Mouse (Mus musculus) CH12.LX (cell line): ENCODE data around the gene Bysl.
"Not testable (repeated sequence)": the region's sequence is repeated elsewhere in the genome, so short reads cannot be mapped to it uniquely, and the experiment has no call there.

Source experiments
- CTCF ChIP-seq, 2 experiments: IDR thresholded peaks in 1 of 2; conservative IDR thresholded peaks in 1 of 2; 2 replicates each; pipeline ENCODE4 v1.5.1; 2011 to 2012; ENCODE audit warnings: low read depth in 2 of 2, low read length in 2 of 2, improper control_type of control experiment in 1 of 2, inconsistent platforms in 1 of 2, mild to moderate bottlenecking in 1 of 2, moderate library complexity in 1 of 2
- POLR2A ChIP-seq: IDR thresholded peaks from 2 replicates; pipeline ENCODE4 v1.6.1; 2011; ENCODE audit warnings: low read depth, mild to moderate bottlenecking, improper control_type of control experiment, low read length

DNA sequence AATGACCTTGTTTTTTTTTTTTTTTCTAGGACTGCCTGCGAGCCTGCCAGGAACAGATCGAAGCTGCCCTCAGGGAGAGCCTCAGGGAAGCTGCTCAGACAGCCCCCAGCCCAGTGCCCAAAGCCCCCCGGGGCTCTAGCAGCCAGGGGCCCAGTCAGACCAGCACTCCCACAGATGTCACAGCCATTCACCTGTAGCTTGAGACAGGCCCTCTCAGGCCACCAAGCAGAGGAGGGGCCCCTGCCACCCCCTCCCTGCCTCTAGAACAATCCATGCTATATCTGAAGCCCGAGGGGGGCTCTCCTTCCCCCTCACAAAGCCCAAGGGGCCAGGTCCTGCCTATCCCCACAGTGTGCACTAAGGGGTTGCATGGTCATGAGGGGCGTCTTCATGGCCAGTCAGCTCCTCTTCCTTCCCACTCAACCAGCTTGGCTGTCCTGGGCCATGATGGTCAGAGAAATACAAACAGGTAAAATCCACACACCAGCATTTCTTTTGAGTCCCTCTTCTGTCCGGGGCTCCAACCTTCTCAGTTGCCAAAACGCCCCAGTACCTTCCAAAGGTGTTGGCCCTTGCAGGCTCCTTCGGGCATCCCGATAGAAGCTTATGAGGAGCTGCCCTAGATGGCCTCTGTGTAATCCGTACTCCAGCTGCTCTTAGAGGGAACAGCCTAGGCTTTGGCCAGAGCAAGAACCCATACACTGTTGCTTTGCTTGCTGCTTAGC lies 12.6 kb downstream of the Bysl start:
- not testable (repeated sequence) for TF ChIP-seq CTCF (conservative IDR thresholded peaks at IDR 0.05 in 1 of 2, IDR thresholded peaks at IDR 0.05 in 1 of 2; ENCODE audit: low read depth in 2 of 2, low read length in 2 of 2); POLR2A
